Mouse (Mus musculus) heart, postnatal 0 days (tissue): Measurements from ENCODE around the gene Wscd1.

Experiments used
- CTCF ChIP-seq: IDR thresholded peaks from 2 replicates; pipeline ENCODE4 v1.5.1; 2016; ENCODE audit warnings: antibody characterized with exemption, control low read depth, low read depth
- EP300 ChIP-seq: IDR thresholded peaks from 2 replicates; pipeline ENCODE4 v1.6.1; 2016; ENCODE audit warnings: antibody characterized with exemption, low read depth

DNA sequence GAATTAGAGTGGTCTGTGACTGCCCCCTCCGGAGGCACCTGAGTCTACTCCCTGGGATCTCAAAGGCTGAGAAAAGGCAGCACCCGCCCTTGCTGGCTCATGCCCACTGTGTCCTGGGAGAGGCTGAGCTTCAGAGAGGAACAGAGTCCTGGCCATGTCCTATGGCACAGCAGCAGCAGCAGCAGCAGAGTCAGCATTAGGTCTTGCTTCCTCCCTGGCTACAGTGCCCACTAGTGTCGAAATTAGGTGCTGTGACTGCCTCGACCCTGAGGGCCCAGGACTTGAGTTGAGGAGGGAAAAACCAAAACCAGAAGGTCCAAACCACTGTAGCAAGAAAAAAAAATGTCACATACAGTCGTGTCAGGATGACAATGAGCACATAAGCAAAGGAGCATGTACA is 12.6 kb upstream of the Wscd1 start:
- peak; percentile 43 for TF ChIP-seq CTCF
- no peak for TF ChIP-seq EP300
